Mouse (Mus musculus): ENCODE measurements at regions not wholly inside any gene's neighbourhood (a gene's known extent, or its start where the extent isn't known, plus 50 kb on each side); places are given as distances from the start of the nearest gene placed in this dataset.
A peak's percentile ranks its signal among the peaks of the same experiment; 100 is the strongest.

DNA sequence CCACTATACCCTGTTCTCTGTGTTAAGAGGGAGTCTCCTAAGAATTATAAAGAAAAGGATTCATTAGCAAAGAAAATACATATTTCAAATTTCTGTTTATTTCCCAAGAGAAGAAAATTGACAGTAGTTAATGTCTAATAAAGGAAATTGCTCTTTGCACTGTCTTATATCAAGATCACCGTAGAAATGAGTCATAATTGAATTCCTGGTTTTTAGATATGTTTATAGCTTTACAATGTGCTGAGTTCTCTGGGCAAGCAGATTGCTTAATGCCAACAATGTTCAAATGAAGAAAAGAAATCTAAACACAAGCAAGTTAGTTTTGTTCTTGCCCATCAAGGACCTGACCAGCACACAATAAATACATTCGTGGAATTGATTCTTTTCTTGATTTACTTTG lies 350.1 kb upstream of the Cited2 start:
- ATAC-seq (replicated peaks; ENCODE audit: low FRiP score, low TSS enrichment, poor library complexity, severe bottlenecking) = no peak

DNA sequence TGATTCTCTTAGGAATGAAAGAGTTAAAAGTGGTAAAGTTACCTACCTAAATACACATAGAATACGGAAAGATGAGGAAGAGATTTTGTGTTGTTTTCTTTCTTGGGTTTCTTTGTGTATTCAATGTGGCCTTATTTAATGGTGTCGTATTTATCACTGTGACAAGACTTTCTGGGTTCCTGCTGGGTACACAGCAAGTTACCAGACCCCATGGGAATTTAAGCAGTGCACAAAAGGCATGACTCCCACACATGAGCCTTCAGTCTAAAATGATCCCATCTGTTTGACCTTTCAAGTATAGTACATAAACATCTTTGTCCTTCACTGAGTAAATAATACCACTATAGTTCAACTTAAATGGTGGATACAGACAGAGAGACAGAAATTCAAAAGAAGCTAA lies 349.0 kb upstream of the Cited2 start:
- no peak for ATAC-seq (replicated peaks; ENCODE audit: low FRiP score, low TSS enrichment, poor library complexity, severe bottlenecking)

DNA sequence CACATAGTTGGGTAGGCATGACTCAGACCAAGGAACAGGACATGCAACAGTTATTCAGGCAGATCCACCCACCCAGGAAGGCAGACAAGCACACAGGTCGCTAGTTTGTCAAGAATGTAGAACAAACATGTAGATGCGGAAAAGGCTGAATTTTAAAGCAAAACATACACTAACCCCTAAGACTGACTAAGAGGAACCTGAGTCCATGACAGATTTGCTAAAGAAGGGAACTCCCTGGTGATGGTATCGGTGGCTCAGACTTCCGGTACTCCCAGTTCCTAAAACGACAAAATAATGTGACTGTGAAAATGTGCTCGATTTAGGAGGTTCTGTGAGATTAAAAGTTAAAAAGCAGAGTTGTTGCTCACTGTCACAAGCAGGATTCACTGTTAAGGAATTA lies 340.0 kb upstream of the Cited2 start:
- ATAC-seq (replicated peaks; ENCODE audit: low FRiP score, low TSS enrichment, poor library complexity, severe bottlenecking) = no peak

DNA sequence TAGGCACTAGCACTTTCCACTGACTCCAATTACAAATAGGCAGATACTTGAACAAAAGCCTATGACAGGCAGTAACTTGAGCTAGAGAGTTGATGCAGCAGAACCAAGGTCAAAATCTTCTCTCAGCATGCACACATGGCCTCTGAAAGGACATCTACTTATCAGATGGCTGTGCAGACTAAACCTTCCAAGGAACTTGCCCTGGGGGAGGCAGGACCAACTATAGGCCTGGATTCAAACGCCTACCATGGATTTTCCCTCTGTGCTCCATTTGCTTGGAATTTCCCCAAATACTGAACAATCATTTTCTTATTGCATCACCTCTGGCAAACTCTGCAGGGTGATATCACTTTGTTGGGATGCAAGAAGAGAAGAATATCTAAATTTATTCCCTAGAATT lies 337.8 kb upstream of the Cited2 start:
- ATAC-seq (replicated peaks; ENCODE audit: low FRiP score, low TSS enrichment, poor library complexity, severe bottlenecking) = no peak

DNA sequence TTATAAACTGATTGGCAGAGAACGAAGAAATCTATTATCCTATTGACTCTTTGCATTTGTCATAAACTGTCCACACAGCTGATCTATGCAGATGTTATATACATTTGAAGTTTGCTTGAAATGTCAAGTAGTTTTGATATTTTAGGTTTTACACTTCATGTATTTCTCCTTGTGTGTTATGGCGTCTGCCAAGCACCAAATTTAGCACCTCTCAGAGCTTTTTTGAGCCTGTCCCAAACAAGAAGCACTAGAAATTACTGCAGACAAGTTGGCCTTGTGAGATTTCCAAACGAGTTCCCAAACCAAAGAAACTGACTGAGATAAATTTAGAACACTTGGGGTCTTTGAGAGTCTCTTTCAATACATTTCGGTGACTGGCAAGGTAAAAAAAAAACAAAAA lies 335.7 kb upstream of the Cited2 start:
- ATAC-seq (replicated peaks; ENCODE audit: low FRiP score, low TSS enrichment, poor library complexity, severe bottlenecking) = no peak

DNA sequence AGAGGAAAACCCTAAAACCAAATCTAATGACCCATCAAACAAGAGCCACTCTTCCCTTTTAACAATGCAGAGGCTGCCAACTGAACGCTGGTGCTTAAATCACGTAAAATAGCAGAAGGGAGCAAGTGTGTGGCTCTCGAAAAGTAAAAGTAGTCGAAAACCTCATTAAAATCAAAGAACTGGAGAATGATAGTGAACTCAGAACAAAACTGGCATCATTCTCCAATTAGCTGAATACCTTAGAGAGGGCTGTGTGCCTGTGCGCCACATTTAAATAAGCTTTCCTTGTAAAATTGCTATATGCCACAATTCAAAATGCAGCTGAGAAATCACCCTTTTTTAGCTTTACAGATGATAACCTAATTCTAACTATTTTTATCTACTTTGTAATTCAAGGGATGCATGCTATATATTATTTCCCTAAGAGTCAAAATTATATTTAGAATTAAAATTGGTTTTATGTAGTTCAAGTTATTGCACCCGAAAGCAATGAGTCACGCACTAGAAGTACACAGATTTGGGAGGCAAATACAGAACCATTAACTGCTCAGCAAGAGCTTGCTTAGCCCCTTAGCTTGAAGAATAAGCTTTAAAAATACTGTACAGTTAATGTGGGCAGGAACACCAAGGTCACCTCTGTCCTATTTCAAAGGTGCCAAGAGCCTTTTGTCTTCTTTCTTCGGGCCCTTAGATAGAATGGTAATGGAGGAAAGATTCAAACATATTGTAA lies 327.4 kb upstream of the Cited2 start:
- no peak for ATAC-seq (replicated peaks; ENCODE audit: low FRiP score, low TSS enrichment, poor library complexity, severe bottlenecking)

DNA sequence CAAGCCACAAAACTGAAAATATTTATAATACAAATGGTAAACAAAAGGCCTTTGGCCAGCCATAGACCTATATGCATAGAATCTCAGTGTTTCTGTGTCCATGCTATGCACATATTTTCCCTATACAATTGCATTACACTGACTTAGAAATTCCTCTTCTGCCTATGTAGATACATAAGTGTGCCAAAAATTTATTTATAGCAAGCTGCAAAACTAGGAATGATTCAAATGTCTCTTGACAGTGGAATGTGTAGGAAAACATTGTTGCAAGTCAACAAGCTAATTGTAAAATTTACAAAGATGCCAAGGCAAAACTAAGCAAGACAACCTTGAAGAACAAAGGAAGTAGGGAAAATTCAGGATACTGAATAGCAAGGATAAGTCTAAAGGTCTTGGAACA lies 319.1 kb upstream of the Cited2 start:
- ATAC-seq (replicated peaks; ENCODE audit: low FRiP score, low TSS enrichment, poor library complexity, severe bottlenecking) = no peak

DNA sequence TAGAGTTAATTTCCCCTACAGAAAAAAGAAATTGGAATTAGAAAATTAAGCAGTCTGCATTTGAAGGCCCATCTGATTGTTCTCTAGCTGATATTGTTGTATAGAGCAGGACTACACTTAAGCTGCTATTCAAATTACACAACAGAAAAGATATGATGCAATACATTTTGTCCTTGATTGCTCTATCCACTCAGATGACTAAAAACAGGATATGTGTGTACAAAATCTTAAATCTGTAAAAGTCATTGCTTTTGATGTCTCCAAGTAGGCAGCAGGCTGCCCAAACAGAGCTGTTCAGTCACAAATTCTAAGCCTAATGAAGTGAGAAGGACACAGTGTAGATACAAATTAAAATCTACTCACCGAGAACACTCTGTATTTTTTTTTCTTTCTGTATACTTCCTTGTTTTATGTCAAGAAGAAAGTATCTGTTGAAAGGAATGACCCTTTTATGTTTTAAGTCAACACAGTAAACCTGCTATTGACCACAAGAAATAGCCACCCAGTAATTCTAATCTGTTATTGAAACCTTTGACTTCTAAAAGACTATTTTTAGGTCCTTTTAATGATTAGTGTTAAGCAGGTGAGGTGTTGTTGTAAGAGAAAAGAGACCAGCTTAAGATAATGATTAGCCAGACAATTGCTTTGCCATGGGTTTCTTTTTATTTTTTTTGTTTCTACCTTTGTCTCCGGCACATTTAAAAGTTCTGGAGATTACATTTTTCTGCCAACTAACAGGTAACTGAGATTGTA lies 315.0 kb upstream of the Cited2 start:
- no peak for ATAC-seq (replicated peaks; ENCODE audit: low FRiP score, low TSS enrichment, poor library complexity, severe bottlenecking)

DNA sequence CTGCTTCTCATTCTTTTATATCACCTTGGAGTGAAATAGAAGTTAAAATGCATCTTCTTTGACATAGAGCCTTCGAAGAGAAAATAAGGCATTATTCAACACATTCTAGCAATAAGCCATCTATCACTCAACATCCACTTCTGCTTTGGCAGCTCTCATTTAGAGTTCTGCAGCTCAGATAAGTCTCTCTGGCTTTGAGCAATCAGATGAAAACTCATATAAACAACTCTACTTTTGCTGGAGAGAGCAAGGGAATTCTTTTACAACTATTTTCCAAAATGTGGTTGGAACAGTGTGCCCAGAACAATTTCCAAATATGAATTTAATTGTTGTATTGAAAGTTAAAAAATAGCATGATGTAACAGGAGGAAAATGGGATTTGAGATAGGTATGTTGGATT lies 314.2 kb upstream of the Cited2 start:
- no peak for ATAC-seq (replicated peaks; ENCODE audit: low FRiP score, low TSS enrichment, poor library complexity, severe bottlenecking)

DNA sequence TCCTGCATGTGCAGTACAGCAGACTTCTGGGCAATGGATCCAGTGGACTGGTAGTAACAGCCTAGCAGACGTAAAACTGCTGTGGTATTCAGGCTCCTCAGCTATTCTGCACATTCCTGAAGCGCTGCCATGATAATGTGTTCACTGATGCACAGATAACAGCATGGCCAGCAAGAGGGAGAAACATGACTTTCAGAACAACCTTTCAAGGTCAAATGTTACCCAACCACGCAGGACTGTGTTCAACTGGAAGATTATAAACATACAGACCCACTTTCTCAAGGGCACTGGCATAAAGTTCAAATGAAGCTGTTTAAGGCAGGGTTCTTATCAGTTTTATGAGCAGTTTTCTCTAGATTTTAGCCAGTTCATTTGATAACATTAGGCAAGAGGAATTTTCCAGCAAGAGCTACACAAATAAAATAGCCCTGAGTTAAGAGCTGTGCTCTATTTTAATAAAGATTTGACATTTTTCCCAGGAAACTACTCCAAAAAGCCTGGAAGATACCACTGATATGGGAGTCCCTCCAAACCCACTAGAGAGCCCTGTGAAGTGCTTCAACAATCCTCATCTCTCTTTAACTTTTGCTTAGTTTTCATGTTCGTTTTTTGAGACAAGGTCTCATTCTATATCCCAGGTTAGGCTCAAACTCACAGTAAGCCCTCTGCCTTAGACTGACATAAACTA lies 311.6 kb upstream of the Cited2 start:
- ATAC-seq (replicated peaks; ENCODE audit: low FRiP score, low TSS enrichment, poor library complexity, severe bottlenecking) = no peak

DNA sequence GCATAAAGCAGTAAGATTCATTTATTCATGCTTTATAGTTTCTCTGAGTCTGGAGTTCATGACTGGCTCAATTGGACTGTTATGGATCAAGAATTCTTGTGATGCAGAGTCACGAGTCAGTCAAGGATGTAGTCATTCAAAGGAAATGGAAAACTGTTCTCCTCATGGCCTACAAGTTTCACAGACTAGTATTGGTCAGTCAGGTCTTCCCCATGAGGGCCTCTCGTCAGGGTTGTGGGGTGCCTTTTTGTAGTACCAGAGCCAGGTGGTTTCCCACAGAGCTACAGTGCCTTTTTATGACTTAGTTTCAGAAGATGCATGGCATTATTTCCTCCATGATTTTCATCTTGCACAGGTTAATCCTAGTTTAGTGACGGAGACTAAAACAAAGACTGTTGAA lies 307.9 kb upstream of the Cited2 start:
- no peak for ATAC-seq (replicated peaks; ENCODE audit: low FRiP score, low TSS enrichment, poor library complexity, severe bottlenecking)

DNA sequence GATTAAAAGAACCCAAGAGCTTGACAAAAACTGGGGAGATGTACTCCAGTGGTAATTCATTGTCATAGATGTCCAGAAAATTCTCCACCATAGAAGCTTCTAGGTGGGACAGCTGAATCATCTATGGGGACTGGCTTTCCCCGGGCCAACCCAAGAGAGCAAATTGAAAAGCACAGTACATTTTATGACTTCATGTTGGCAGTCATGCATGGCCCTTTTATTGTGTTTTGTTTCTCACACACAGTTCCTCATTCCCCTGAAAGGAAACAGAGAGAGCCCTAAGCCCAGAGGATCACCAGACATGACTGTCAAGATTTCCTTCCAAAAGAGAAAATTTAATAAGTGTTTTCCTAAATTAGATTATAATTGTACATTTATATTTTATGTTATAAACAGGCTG lies 306.9 kb upstream of the Cited2 start:
- ATAC-seq (replicated peaks; ENCODE audit: low FRiP score, low TSS enrichment, poor library complexity, severe bottlenecking) = no peak

DNA sequence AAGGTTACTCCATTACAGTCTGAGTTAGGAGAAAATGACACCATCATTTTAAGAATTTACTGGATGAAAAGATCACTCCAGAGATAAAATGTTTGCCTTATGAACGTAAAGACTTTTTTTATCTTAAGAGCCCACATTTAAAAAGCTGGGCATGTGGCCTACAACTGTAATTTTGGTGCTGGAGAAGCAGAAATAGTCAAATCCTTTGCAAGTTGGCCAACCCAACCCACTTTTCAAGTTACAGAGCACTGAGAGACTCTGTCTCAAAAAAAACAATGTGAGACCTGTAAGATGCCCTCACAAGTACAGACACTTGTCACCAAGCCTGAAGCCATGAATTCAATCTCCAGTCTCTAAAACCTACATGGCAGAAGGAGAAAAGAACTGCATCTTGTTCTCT lies 305.6 kb upstream of the Cited2 start:
- no peak for ATAC-seq (replicated peaks; ENCODE audit: low FRiP score, low TSS enrichment, poor library complexity, severe bottlenecking)

DNA sequence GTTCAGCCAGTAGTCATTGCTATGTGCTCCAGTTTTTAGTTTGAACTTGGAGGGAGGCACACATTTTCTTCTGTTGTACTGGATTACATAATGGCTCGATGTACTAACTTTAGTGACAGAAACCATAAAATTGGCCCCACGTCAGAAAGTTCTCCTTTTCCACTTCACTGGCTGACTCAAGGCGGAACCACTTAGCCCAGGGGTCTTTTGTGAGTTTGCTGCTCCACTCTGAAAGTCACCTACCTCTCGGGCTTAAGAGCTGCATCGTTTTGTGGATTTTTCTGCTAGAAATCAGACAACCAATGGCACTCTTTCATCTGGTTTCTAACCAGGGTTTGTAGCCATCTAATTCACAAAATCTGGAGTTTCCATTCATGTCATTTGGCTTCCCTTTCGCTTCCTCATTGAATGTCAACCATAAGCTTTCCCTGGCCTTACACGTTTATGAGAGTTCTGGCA lies 304.8 kb upstream of the Cited2 start:
- no peak for ATAC-seq (replicated peaks; ENCODE audit: low FRiP score, low TSS enrichment, poor library complexity, severe bottlenecking)

DNA sequence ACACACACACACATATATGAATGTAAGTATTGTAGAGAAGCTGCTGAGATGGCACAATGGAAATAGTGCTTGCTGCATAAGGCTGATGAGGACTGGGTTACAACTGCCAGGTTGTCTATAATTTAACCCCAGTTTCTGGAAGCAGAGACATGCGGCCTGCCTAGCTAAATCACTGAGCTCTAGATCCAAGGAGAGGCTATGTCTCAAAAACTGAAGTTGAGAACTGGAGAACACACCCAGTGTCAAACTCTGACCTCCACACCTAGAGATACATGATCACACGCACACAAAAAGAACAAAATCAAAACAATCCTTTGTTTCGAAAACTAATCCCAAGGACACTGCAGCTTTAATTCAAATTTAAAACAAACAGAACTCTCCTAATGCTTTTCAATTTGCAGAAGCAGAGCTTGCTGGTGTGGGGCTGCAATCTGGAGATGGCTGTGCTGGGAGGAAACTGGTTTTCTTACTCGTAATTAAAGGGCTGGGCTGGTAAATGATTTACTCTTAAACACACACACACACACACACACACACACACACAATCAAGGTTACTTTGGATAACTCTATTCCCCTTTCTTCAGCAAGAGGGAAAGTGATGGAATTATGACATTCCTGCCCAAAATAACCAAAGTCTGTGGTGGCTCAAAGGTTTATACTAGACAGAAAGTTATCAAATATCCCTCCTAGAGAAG lies 299.3 kb upstream of the Cited2 start:
- no peak for ATAC-seq (replicated peaks; ENCODE audit: low FRiP score, low TSS enrichment, poor library complexity, severe bottlenecking)

DNA sequence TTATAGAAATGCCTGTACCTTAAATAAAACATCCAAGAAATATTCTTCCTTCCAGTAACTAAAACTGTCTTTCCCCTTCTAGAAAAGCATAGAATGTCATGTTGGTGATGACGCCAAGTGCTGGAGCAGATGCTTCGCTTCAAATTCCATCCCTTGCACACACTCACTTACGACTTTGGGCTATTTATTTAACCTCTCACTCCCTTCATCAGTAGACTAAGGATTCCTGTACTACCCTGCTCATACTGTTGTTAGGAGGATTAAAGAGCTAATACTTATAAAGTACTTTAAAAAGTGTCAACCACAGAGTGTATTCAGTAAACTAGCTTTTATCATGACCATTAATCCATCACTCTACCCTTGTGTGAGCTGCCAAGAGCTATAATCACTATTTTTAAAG lies 296.8 kb upstream of the Cited2 start:
- no peak for ATAC-seq (replicated peaks; ENCODE audit: low FRiP score, low TSS enrichment, poor library complexity, severe bottlenecking)

DNA sequence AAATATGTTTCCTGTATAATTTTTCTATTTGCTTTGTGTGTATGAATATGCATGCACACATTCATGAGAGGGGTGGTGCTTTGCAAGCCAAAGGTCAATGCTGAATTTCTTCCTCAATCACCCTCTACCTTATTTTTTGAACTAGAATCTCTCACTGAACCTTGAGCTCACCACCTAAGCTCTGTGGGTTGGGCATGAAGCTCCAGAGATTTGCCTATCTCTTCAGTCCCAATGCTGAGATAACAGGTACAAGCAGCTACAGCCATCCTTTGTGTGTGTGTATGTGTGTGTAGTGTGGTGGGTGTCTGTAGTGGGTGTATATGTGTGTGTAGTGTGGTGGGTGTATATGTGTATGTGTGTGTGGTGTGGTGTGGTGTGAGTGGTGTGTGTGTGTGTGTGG lies 295.7 kb upstream of the Cited2 start:
- 0 out of 2 replicates have a peak, but pooled peaks have one; percentile 30 for ATAC-seq (replicated peaks; ENCODE audit: low FRiP score, low TSS enrichment, poor library complexity, severe bottlenecking)

DNA sequence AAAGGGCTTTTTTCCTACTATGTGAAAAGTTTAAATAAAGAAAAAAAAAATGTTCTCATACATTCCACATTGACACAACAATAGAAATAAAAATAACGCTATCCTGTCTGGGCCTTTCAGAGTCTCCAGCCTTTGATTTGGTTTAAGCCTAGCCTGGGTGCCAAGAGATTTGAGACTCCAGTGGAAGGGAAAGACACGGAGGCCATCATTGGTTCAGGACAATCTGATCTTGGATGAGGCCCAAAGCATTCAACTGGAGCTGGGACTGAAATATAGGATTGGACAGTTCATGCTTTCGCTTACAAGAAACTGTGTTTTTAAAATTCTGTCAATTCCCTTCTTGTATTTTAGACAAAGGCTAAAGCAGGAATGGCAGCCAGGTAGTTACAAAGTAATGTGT lies 294.7 kb upstream of the Cited2 start:
- no peak for ATAC-seq (replicated peaks; ENCODE audit: low FRiP score, low TSS enrichment, poor library complexity, severe bottlenecking)

DNA sequence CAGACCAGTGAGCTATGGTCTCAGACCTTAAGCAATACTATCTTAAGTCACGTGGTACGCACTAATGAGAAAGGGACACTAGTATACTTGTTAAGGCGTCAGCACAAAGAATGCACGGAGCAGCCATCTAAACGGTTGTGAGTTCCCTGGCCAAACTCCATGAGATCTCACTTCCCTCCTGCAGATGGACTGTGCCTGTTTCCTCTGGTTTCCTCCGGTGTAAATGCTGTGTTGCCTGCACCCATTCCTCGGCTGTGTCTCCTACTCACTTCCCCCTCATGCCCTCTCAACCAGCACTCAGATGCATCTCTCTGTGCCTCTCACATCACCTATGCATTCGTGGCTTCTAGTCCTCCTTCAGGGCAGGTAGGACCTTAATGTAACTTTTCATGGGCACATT lies 291.9 kb upstream of the Cited2 start:
- no peak for ATAC-seq (replicated peaks; ENCODE audit: low FRiP score, low TSS enrichment, poor library complexity, severe bottlenecking)

DNA sequence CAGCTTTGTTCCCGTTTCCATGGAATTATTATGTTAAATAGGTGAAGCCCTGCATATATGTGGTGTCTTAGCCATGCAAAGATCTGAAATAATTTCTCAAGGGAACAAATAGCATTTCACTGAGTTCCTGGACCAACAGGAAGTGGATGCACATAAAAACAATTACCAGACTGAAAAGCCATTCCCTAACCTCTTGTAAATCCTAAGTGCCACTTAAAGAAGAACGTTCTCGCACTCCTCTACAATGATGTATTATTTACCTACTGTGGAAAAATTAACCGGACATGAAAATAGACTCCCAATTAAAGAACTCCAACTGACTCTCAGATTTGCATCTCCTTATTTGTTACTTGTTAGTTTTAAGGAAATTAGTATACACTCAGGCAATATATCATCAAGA lies 288.9 kb upstream of the Cited2 start:
- ATAC-seq (replicated peaks; ENCODE audit: low FRiP score, low TSS enrichment, poor library complexity, severe bottlenecking) = no peak
